Mouse (Mus musculus): Measurements from ENCODE around the gene Ankrd11.

GRCm38 (mm10) chr8:123014429-123014828 is 27.6 kb downstream of the Ankrd11 start:
- TF ChIP-seq USF1 (IDR thresholded peaks at IDR 0.05; ENCODE audit: low read depth, low read length) (no peak), BHLHE40 (IDR thresholded peaks at IDR 0.05; ENCODE audit: borderline replicate concordance, low read depth, low read length) (no peak), CHD1 (IDR thresholded peaks at IDR 0.05; ENCODE audit: low read depth, low read length) (no peak), ZC3H11A (IDR thresholded peaks at IDR 0.05; ENCODE audit: low read depth, low read length) (no peak)
